Mouse (Mus musculus) liver, embryonic 11.5 days (tissue): ENCODE results near the gene Med20. TPM values are rescaled to one million over a fixed set of nuclear protein-coding genes. Genes with fewer than 3 reads are reported as not detected.
"Not testable (repeated sequence)": the region's sequence is repeated elsewhere in the genome, so short reads cannot be mapped to it uniquely, and the experiment has no call there.

ENCODE experiments used
- ATAC-seq: fragments of 200-750 bp; cut with Nextera tagmentation; replicated peaks from 2 replicates; pipeline ENCODE4 v1.8.0; 2017; ENCODE audit warnings: moderate number of reproducible peaks, mild to moderate bottlenecking, moderate TSS enrichment, moderate library complexity; ENCODE audit not compliant: low FRiP score
- DNase-seq: peaks from one replicate; pipeline ENCODE4 v3.0.0-alpha.2; 2017; ENCODE audit warnings: low spot score
- H3K27ac ChIP-seq: fragments of 300-500 bp; sonication (generic); 2 replicates; pipeline ENCODE4 v1.5.1; 2014; ENCODE audit warnings: mild to moderate bottlenecking, low read depth, low read length, control low read depth
- H3K27me3 ChIP-seq: fragments of 300-500 bp; sonication (generic); replicated peaks from 2 replicates; pipeline ENCODE4 v1.6.1; 2014; ENCODE audit warnings: low read length, mixed read lengths; ENCODE audit not compliant: control insufficient read depth, insufficient read depth
- H3K36me3 ChIP-seq: fragments of 300-500 bp; sonication (generic); 2 replicates; pipeline ENCODE4 v1.6.1; 2014; ENCODE audit warnings: mild to moderate bottlenecking, low read length, moderate library complexity, mixed read lengths; ENCODE audit not compliant: control insufficient read depth, insufficient read depth
- H3K4me1 ChIP-seq: fragments of 300-500 bp; sonication (generic); replicated peaks from 2 replicates; pipeline ENCODE4 v1.6.1; 2014; ENCODE audit warnings: low read length, mixed read lengths; ENCODE audit not compliant: control insufficient read depth, insufficient read depth
- H3K4me2 ChIP-seq: fragments of 300-500 bp; sonication (generic); 2 replicates; pipeline ENCODE4 v1.6.1; 2014; ENCODE audit warnings: mild to moderate bottlenecking, control low read depth, moderate library complexity
- H3K4me3 ChIP-seq: fragments of 300-500 bp; sonication (generic); 2 replicates; pipeline ENCODE4 v1.5.1; 2014; ENCODE audit warnings: low read depth, low read length, control low read depth
- H3K9ac ChIP-seq: fragments of 300-500 bp; sonication (generic); 2 replicates; pipeline ENCODE4 v1.6.1; 2014; ENCODE audit warnings: low read depth, low read length, control low read depth
- H3K9me3 ChIP-seq: fragments of 300-500 bp; sonication (generic); 2 replicates; pipeline ENCODE4 v1.6.1; 2016; ENCODE audit warnings: low read length, inconsistent platforms, mixed read lengths; ENCODE audit not compliant: control insufficient read depth
- WGBS: fragments of 180-500 bp; shearing (Covaris S2); extraction: QIAGEN DNeasy Blood & Tissue Kit; methylation state at CpG from one replicate; pipeline ENCODE4 v1.1.7; 2014; 5-methylcytosine and 5-hydroxymethylcytosine counted together
- polyA plus RNA-seq: library from polyadenylated mRNA; unstranded; fragments of >200 nt; fragmentation: Nextera tagmentation; extraction: Ambion mirVana; gene quantifications from 2 replicates; pipeline ENCODE4 v1.2.1, GENCODE M21; 2014

The Med20 gene
- polyA plus RNA-seq, 1 experiment from 2014 or later, result 48.9 TPM

- not testable (repeated sequence) for DNase-seq, ATAC-seq, H3K27me3 ChIP-seq, H3K9me3 ChIP-seq, H3K4me3 ChIP-seq
- peak overlapping the region; percentile 99 for H3K27ac ChIP-seq
- peak overlapping the region; percentile 65 for H3K9ac ChIP-seq
- H3K4me1 ChIP-seq, result peaks cover 40% of the 10 kb centered on the region
- 73% methylated on average over 9 of the region's 10 CpGs for WGBS
- peak overlapping the region; percentile 95 for H3K4me2 ChIP-seq
- peaks cover 53% of the 10 kb centered on the region for H3K36me3 ChIP-seq
Measured at GRCm38 (mm10) chr17:47598580-47599304, 12.6 kb upstream of the Med20 start.

- Histone ChIP-seq H3K9me3 (no peaks in the 10 kb centered on the region), H3K27me3 (no peaks in the 10 kb centered on the region), H3K36me3 (peaks cover 63% of the 10 kb centered on the region), H3K4me3 (no peak overlapping the region), H3K4me2 (peak overlapping the region; percentile 4; the same call in 1 of the 2 replicates), H3K4me1 (peaks cover 40% of the 10 kb centered on the region), H3K27ac (peak overlapping the region; percentile 99), H3K9ac (peak overlapping the region; percentile 25; the same call in 1 of the 2 replicates)
- 64% methylated on average over 11 of the region's 11 CpGs for WGBS
- ATAC-seq, result no peak
- DNase-seq, result peak; percentile 41
Measured at GRCm38 (mm10) chr17:47599511-47600297, 11.7 kb upstream of the Med20 start.

GRCm38 (mm10) chr17:47600601-47601388, 10.6 kb upstream of the Med20 start:
- H3K4me2 ChIP-seq, result no peak overlapping the region
- no peaks in the 10 kb centered on the region for H3K27me3 ChIP-seq
- no peak for DNase-seq
- no peak overlapping the region for H3K9ac ChIP-seq
- 85% methylated on average over 13 of the region's 13 CpGs for whole genome bisulfite sequencing
- ATAC-seq, result no peak
- H3K27ac ChIP-seq, result peak overlapping the region; percentile 99; the same call in 1 of the 2 replicates
- peaks cover 73% of the 10 kb centered on the region for H3K36me3 ChIP-seq
- H3K9me3 ChIP-seq, result no peaks in the 10 kb centered on the region
- peaks cover 39% of the 10 kb centered on the region for H3K4me1 ChIP-seq
- no peak overlapping the region for H3K4me3 ChIP-seq

- ATAC-seq (no peak), DNase-seq (no peak)
- peak overlapping the region; percentile 99; the same call in 1 of the 2 replicates for H3K27ac ChIP-seq
- 94% methylated on average over 10 of the region's 10 CpGs for WGBS
- no peak overlapping the region for H3K4me3 ChIP-seq
- H3K9me3 ChIP-seq, result no peaks in the 10 kb centered on the region
- peaks cover 33% of the 10 kb centered on the region for H3K4me1 ChIP-seq
- H3K27me3 ChIP-seq, result no peaks in the 10 kb centered on the region
- H3K36me3 ChIP-seq, result peaks cover 77% of the 10 kb centered on the region
- H3K9ac ChIP-seq, result no peak overlapping the region
- no peak overlapping the region for H3K4me2 ChIP-seq
Measured at GRCm38 (mm10) chr17:47601389-47601755, 10.0 kb upstream of the Med20 start.

- H3K4me2 ChIP-seq, result no peak overlapping the region
- WGBS, result 94% methylated on average over 11 of the region's 11 CpGs
- no peak overlapping the region for H3K27ac ChIP-seq
- H3K9me3 ChIP-seq, result no peaks in the 10 kb centered on the region
- H3K36me3 ChIP-seq, result peaks cover 78% of the 10 kb centered on the region
- no peak overlapping the region for H3K4me3 ChIP-seq
- H3K4me1 ChIP-seq, result peaks cover 24% of the 10 kb centered on the region
- no peak for DNase-seq
- H3K9ac ChIP-seq, result no peak overlapping the region
- no peak for ATAC-seq
- no peaks in the 10 kb centered on the region for H3K27me3 ChIP-seq
Measured at GRCm38 (mm10) chr17:47602289-47602688, 9.1 kb upstream of the Med20 start.

- 75% methylated on average over 5 of the region's 5 CpGs for WGBS
- no peak for DNase-seq
- H3K4me3 ChIP-seq, result no peak overlapping the region
- no peaks in the 10 kb centered on the region for H3K27me3 ChIP-seq
- H3K27ac ChIP-seq, result no peak overlapping the region
- ATAC-seq, result no peak
- H3K4me1 ChIP-seq, result peaks cover 16% of the 10 kb centered on the region
- H3K36me3 ChIP-seq, result peaks cover 63% of the 10 kb centered on the region
- H3K9ac ChIP-seq, result no peak overlapping the region
- H3K4me2 ChIP-seq, result no peak overlapping the region
- H3K9me3 ChIP-seq, result no peaks in the 10 kb centered on the region
Measured at GRCm38 (mm10) chr17:47606220-47606619, 5.2 kb upstream of the Med20 start.

- Histone ChIP-seq H3K4me2 (peak overlapping the region; percentile 92), H3K4me3 (peak overlapping the region; percentile 76), H3K4me1 (peaks cover 25% of the 10 kb centered on the region)
Measured at GRCm38 (mm10) chr17:47609182-47609581, 2.2 kb upstream of the Med20 start.

GRCm38 (mm10) chr17:47611661-47611982, 240 bp downstream of the Med20 start:
- peak overlapping the region; percentile 76 for H3K4me3 ChIP-seq
- H3K27ac ChIP-seq, result peak overlapping the region; percentile 51; the same call in 1 of the 2 replicates
- under 1% methylated on average over 13 of the region's 13 CpGs for WGBS
- peak overlapping the region; percentile 72 for H3K9ac ChIP-seq
- H3K27me3 ChIP-seq, result no peaks in the 10 kb centered on the region
- ATAC-seq (no peak), DNase-seq (no peak)
- peaks cover 35% of the 10 kb centered on the region for H3K4me1 ChIP-seq
- no peaks in the 10 kb centered on the region for H3K9me3 ChIP-seq
- H3K4me2 ChIP-seq, result peak overlapping the region; percentile 92
- peaks cover 33% of the 10 kb centered on the region for H3K36me3 ChIP-seq

More at GRCm38 (mm10) chr17:47609182-47609581, 2.2 kb upstream of the Med20 start:
- H3K9me3 ChIP-seq, result no peaks in the 10 kb centered on the region
- H3K36me3 ChIP-seq, result peaks cover 47% of the 10 kb centered on the region
- H3K9ac ChIP-seq, result no peak overlapping the region; the same call in 1 of the 2 replicates
- no peak overlapping the region; the same call in 1 of the 2 replicates for H3K27ac ChIP-seq
- DNase-seq (no peak), ATAC-seq (no peak)
- no peaks in the 10 kb centered on the region for H3K27me3 ChIP-seq
- WGBS, result 75% methylated on average over 4 of the region's 4 CpGs
